Mouse (Mus musculus) megakaryocyte, embryonic 14.5 days (primary cell): ENCODE measurements around the gene Trmt11.

ENCODE experiments used
- FLI1 ChIP-seq: IDR thresholded peaks from 2 replicates; pipeline ENCODE4 v1.6.1; 2012; ENCODE audit warnings: low read length, inconsistent platforms, mixed read lengths
- GATA1 ChIP-seq: IDR thresholded peaks from 3 replicates; pipeline ENCODE4 v1.6.1; 2012; ENCODE audit warnings: mixed read lengths, low read length, inconsistent platforms, borderline replicate concordance

DNA sequence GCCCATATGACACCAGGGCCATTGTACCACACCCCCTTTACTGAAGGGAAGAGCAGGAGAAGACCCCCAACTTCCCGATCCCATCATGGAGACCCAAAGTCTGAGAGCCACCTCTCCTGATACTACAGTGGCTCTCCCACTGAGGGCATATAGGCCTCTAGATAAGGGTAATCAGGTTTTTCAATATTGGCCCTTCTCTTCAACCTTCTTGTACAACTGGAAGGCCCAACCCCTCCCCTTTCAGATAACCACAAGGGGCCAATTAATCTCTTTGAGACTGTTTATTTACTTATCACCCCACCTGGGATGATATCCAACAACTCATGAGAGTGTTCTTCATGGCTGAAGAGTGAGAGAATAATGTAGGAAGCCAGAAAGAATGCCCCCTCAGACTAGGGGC, 32.2 kb upstream of the Trmt11 start:
- TF ChIP-seq GATA1 (no peak), FLI1 (no peak)
